Mouse (Mus musculus): Measurements from ENCODE around the gene Pon1.

Gene Pon1

DNA sequence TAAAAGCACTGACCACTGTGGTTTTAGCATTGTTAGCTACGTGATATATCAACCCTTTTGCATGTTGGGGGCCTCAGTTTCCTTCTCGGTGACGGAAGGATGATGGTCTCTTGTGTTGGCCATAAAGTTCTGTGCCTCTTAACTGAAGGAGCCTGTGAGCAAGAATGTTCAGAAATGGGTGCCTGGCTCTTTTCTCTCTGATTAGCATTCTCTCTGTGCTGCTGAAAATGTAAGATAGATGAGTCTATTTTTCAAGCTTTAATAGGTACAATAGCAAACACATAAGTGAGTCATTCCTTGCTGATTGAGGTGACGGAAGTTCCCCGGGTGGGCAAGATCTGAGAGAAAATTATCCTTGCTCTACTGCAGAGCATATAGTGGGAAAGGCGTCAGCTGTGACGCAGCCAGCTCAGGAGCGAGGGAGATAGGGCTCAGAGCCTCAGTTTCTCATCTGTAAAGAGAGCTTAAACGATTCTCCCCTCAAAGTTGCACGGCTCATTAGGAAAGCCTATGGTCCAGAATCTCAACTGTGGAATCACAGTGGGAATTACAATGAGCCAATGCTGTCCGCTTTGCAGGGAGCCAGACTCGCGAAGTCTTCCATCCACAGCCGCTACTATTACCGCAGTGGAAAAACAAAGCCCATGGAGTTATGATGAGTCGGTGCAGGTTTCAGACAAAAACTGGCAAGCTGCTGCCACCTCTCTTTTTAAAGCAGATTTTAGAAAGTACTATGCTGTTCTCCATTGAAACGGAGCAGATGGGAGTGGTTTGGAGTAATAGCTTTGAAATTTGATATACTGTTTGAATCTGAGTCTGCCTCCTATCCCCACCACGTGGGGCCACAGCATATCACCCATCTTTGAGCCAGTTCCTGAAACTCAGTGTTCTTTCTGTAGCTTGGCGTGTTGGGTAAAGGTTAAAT lies 15.5 kb downstream of the Pon1 start:
- peak in 1 of 2 experiments; percentile 14 for DNase-seq

- no peak for DNase-seq
Observed at GRCm38 (mm10) chr6:5174179-5174812, 19.4 kb downstream of the Pon1 start.

- peak; percentile 48 to 62 for DNase-seq
Observed at GRCm38 (mm10) chr6:5172571-5172970, 21.2 kb downstream of the Pon1 start.

- DNase-seq, result no peak
Observed at GRCm38 (mm10) chr6:5171418-5171817, 22.3 kb downstream of the Pon1 start.

- no peak for DNase-seq
Observed at GRCm38 (mm10) chr6:5168158-5168557, 25.6 kb downstream of the Pon1 start.

- DNase-seq, result no peak
Observed at GRCm38 (mm10) chr6:5167051-5167677, 26.6 kb downstream of the Pon1 start.

DNA sequence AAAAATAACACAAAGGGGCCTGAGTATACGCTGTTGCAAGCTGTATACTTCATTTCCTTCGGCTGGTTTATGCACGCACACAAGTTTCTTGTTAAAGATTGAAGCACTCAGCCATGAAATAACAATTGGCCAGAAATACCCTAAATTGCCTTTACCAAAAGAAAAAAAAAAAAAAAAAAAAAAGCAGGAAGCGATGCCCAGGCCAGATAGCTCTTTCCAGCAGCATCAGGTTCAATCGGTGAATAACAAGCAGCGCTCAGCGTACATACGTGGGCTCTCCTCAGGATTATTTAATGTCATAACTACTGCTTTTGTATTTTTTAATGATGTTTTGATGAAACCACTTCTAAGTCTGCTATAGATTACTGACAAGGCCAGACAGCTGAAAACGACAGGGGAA lies 28.9 kb downstream of the Pon1 start:
- DNase-seq, result no peak

- no peak for DNase-seq
Observed at GRCm38 (mm10) chr6:5163507-5164144, 30.1 kb downstream of the Pon1 start.

DNA sequence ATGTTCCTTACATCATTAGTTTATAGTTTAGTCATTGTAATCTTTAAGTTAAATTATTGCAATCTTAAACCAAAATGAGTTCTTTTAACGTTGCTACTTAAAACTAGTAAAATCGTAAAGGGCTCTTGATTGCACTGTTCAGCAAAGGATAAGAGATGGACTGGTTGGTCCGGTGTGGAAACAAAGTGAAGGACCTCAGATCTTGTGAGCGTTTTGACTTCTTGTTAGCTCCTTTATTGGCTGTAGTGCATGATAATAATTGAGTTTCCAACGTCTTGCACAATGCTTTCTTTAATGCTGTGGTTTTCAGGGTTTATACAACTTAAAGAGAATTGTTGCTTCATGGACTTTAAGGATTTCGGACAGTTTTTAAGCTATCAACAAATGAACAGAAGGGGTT lies 31.7 kb downstream of the Pon1 start:
- DNase-seq, result no peak

GRCm38 (mm10) chr6:5159385-5159791 lies 34.4 kb downstream of the Pon1 start:
- DNase-seq, result no peak

- no peak for DNase-seq
Observed at GRCm38 (mm10) chr6:5156541-5157425, 37.0 kb downstream of the Pon1 start.

GRCm38 (mm10) chr6:5155313-5155927 lies 38.3 kb downstream of the Pon1 start:
- no peak for DNase-seq

DNA sequence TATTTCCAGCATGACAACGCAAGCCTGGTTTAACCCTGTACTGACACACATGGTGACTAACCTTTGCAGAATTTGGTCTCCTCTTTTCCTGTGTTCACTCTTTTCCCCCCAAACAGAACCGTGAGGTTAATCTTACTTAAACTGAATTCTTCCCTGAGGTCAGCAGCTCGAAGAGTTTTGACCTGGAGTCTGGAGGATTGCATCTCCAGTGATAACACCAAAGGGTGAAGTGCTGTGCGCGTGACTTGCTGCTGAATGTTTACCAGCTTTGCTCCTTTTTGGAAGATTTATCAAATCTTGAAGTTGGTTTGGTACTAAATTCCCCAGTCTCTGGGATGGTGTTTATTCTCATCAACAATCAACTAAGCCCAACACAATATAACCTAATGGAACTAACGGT lies 39.0 kb downstream of the Pon1 start:
- no peak for DNase-seq

GRCm38 (mm10) chr6:5152185-5152584 lies 41.6 kb downstream of the Pon1 start:
- no peak for DNase-seq

- DNase-seq, result no peak
Observed at GRCm38 (mm10) chr6:5151171-5151570, 42.6 kb downstream of the Pon1 start.

DNA sequence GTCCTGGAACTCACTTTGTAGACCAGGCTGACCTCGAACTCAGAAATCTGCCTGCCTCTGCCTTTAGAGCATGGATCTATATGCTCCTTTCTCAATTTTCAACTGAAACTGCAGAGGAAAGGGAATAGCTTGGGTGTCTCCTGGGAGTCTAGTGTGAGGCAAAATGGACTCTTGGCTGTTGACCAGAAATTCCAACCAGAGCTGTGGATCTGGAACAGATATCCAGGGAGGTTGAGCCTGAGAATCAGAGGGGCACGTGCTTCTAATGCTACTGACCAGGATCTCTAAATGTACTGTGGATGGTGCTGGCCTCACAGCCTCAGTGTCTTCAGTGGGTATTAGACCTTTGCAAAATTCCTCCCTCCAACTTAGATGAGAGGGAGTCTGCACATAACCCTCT lies 43.8 kb downstream of the Pon1 start:
- no peak for DNase-seq

DNA sequence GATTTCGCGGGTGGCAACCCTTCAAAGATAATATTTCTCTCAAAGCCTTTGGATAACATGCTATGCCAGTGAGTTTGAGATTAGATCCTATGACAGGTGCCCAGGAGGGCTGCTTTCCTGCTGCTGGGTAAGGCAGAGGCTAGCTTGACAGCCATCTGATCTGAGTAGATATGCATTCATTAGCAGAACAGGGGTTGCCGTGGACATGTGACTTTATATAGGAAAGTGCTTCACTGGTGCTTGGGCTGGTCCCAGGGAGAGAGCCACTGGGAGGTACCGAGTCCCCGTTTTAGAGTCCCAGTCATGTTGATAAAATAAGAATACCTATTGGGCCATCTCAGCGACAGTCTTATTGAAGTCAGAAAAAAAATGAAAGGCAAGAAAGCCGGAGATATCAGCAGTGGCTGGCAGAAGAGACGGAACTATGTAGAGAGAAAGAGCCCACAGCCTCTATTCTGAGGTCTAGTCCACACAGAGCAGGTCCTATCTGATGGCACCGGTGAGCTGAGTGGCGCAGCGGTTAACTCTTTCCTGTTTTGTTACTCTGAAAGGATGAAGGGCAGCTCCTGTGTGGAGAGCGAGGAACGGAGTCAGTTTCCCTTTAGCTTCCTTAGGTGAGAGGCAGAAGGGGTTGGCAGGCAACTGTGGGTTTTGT lies 46.1 kb downstream of the Pon1 start:
- DNase-seq, result no peak

GRCm38 (mm10) chr6:5139666-5140065 lies 54.1 kb downstream of the Pon1 start:
- DNase-seq, result no peak

DNA sequence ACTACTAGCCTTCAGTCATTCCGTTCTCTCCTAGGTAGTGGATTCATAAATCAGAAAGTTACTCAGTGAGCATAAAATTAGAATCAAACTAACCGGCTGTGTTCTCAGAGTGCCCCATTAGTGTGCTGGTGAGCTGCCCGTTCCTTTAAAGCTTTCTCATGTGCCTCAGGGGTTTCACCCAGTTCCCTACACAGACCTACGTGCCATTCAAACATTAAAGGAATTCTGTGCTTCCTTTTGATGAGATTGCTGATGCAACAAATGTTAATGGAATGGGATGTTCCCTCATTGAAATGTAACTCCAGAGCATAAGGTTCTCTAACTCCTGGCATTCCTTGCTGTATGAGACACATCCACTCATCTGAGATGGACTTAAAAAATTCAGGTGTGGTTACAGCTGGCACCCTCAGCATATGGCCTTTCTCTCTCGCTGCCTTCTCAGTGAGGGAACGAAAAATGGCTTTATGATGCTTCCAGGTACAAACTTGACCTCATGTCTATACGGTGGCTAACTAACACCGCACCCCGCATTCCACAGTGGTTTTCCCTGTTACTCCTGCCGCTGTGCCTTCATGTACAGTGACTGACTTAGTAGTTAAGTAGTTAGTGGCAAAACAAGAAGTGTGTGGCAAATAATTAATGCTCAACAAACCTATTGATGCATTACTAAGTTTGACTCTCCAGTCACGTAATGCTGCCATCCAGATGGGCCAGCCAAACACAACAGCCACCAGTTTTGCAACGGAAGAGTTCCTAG lies 54.7 kb downstream of the Pon1 start:
- no peak for DNase-seq

DNA sequence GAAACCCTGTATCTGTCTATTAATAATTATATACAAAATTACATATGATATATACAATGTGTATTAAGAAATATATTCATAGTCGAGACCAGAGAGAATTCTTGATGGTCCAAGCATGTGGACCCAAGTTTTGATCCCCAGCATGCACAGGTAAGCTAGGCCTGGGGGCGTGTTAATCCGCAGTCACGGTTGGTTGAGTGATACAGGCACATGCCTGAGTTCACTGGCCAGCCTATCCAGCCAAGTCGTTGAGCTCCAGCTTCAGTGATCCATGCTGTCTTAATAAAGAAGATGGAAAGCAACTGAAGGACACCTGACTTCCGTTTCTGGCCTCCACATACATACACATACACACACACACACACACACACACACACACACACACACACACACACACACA lies 57.7 kb downstream of the Pon1 start:
- no peak for DNase-seq

Data from cerebellum, postnatal 14 days (tissue).